Mouse (Mus musculus): Measurements from ENCODE around the gene Trim25.

DNA sequence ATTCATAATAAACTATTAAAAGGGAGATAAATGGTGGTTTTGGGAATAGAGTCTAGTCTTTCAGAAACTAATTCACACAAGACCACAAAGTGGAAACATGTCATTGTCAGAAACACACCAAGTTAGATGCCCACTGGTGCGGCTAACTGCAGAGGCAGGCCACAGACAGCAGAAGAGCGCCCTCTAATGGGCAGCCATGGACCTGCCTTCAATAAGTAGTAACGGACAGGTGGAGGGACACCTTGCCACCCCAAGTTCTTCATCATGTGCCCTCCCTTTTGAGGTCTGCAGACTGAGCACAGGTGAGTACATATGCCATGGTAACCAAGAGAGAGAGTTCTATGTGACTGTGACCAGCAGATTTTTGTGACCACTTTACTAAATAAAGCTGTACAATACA is 40.1 kb downstream of the Trim25 start:
- TF ChIP-seq GATA1 (IDR thresholded peaks at IDR 0.05; ENCODE audit: borderline replicate concordance, low read length) (no peak), FLI1 (IDR thresholded peaks at IDR 0.05; ENCODE audit: low read length) (no peak)

Data from megakaryocyte, embryonic 14.5 days (primary cell).